Mouse (Mus musculus) kidney, adult 11 months (tissue): Measurements from ENCODE around the gene Rbms2.
"Not testable (repeated sequence)": the region's sequence is repeated elsewhere in the genome, so short reads cannot be mapped to it uniquely, and the experiment has no call there.

Experiments
- DNase-seq: peaks from one replicate; pipeline ENCODE4 v3.0.0; 2022

Rbms2 gene

DNA sequence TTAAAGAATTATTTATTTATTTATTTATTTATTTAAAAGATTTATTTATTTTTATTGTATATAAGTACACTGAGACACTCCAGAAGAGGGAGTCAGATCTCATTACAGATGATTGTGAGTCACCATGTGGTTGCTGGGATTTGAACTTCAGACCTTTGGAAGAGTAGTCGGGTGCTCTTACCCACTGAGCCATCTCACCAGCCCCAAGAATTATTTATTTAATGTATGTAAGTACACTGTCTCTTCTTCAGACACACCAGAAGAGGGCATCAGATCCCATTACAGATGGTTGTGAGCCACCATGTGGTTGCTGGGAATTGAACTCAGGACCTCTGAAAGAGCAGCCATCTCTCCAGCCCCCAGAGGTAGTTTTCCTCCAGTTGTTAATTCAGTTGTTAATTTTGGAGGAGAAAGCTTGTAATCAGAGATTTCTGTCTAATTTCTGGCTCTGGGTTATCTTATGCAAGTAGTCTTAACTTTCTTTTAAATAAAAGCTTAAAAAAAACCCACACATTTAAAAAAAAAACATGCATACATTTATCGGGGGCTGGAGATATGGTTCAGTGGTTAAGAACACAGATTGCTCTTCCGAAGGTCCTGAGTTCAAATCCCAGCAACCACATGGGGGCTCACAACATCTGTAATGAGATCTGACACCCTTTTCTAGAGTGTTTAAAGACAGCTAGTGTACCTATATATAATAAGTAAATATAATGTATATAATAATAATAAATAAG lies 12.1 kb upstream of the Rbms2 start:
- DNase-seq = not testable (repeated sequence)

DNA sequence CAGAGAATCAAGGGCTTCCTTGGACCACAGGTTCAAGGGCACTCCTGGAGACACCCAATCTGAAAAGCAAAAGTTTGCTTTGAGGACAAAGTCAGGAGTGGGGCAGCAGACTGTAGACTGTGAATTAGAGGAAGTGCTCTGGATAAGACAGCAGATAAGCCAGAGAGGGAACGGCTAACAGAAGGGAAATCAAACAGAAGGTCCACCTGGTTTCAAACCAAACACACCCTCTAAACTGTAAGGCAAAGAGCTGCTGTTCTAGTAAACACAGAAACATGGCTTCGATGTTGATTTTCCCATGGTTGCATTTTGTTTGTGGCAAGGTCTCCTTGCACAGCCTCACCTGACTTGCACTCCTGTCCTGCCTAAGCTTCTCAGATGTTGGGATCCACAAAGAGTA lies 11.4 kb upstream of the Rbms2 start:
- no peak for DNase-seq

DNA sequence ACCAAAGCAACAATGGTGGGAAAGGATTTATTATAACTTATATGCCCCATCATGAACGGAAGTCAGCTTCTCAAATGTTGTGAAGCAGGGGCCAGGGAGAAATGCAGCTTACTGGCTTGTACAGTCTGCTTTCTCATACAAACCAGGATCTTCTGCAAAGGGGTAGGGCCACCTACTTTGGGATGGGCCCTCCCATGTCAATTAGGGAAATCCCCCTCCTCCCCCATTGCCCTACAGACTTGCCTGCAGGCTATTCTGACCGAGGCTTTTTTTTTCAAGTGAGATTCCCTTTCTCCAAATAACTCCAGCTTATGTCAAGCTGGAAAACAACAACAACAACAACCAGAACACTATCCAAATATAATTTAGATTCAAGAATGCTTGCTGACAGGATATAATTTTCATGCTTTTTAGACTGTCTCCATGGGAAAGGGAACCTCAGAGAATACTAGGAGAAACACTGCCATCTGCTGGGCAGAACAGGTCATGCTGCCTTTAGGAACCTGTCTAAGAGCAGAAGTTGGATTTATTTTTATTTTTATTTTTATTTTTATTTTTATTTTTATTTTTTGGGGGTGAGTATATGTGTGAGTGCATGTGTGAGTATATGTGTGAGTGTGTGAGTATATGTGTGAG lies 8.3 kb upstream of the Rbms2 start:
- DNase-seq = peak; percentile 52

DNA sequence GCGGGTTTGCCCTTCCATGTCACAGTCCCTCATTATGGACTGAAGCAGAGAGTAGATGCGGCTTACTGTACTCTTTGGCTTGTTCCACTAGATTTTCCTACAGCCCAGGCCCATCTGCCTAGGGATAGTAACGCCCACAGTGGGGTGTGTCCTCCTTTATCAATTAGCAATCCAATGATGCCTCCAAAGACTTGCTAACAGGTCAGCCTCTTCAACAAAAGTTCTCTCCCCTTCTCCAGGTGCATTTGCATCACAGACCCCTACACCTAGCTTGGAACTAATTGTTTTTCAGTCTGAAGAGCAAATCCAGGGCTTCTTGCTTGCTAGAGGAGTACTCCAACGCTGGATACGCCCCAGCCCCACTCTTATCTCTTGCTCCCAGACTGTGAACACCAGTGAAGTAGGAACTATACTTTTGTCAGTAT lies 7.1 kb upstream of the Rbms2 start:
- no peak for DNase-seq

DNA sequence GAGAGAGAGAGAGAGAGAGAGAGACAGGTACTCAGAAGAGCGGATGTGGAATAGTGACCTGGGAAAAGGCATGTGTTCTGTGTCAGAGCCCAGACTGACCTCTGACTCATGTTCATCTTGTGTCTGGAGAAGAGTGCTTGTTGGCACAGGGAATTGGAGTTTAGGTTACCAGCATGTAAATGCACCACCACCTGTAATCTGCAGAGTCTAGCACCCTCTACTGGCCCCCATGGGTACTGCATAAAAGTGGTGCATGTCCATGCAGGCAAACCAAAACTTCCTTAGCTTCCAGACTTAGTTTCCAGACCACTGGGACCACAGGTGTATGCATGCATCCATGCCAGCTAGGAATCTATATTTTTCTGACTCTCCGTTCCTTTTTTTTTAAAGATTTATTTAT lies 5.9 kb upstream of the Rbms2 start:
- DNase-seq = peak; percentile 66

DNA sequence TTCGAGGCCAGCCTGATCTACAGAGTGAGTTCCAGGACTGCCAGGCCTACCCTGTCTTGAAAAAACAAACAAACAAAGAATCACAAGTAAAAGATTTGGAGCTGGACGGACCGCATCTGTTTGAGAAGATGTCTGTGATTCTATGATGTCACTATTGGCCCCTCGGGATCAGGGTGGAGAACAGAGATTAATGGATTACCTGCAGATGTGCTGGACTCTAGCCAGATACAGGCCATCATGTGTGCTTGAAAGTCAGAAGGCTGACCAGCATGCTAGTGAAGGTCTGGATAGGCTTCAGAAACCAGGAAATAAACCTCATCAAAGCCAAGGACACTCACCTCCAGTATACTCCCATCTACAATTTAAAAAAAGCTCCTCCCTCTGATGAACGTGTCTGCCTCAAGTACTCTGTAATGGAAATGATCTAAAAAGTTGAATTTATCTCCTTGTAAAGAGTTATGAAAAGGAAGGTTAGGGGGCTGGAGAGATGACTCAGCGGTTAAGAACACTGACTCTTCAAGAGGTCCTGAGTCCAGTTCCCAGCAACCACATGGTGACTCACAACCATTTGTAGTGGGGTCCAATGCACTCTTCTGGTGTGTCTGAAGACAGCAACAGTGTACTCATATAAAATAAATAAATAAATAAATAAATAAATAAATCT lies 5.3 kb upstream of the Rbms2 start:
- DNase-seq = no peak

DNA sequence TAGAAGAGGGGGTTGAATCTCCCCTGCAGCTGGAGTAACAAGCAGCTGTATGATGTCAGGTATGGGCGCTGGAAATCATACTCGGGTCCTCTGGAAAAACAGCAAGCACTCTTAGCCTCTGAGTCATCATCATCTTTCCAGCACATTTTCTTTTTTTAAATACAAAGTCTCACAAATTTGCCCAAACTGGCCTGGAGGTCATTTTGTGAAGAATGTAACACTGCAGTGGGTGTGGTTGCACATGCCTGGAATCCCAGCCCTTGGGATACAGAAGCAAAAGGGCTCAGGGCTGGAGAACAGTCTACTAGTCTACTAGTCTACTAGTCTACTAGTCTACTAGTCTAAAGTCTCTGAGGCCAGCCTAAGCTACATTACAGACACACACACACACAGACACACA lies 4.2 kb upstream of the Rbms2 start:
- DNase-seq = no peak

DNA sequence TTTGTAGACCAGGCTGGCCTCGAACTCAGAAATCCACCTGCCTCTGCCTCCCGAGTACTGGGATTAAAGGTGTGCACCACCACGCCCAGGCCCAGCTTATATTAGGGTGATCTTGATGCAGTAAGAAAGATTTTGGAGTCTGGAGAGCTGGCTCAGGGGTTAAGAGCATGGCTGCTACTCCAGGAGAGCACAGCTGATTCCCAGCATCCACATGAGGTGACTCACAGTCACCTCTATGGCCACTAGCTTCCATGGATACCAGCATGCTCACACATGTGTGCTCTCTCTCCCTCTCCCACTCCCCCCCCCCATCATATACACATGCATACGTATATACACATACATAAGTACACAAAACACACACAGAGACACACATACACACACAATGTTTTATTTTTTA lies 2.8 kb downstream of the Rbms2 start:
- DNase-seq = no peak

DNA sequence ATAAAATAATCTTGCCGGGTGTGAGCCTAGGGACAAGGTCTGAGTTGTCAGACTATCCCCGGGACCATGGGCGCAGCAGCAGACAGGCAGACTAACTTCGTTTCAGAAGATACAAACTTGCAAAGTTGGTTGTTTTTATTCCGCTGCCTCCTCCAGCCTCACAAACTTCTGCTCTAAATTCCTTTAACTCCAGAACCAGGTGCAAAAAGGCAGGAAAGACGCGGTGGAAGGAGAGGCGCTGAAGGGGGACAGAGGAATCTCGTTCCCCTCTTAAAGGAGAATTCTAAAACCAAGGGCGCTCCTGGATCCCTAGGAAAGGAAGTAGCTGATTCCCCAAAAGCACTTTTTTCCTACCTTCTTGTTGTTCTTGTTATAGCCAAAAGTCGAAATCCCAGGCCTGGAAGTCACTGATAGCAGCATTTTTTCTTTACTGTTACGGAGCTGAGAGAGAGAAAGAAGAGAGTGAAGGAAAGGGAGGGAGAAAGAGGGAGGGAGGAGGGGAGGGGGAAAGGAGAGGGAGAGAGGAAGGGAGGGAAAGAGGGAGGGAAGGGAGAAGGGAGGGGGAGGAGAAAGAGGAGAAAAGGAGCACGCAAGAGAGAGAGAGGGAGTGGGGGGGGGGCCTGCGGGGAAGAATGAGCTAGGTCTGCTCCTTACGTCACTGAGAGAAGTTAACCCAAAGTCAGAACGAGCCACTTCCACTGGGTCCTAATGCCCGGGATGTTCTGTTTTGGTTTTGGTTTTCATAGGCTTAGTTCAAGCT lies 3.9 kb downstream of the Rbms2 start:
- peak; percentile 62 for DNase-seq

DNA sequence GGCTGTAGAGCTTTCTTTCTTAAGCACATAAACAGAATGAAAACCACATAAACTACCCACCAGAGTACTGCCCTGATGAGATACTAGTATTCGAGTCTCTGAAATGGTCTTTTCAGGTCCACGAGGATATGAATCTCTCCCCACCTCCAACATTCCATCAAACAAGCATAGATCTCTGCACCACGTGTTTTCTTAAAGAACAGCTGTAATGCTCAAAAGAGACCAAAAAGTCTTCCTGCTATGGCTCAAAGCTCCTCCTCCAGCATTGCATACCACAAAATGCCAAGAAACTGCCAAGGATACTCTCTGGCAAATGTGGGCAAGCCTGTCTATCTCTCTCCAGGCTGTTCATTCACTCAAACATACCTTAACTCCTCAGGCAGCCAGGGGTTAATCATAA lies 4.8 kb downstream of the Rbms2 start:
- no peak for DNase-seq

DNA sequence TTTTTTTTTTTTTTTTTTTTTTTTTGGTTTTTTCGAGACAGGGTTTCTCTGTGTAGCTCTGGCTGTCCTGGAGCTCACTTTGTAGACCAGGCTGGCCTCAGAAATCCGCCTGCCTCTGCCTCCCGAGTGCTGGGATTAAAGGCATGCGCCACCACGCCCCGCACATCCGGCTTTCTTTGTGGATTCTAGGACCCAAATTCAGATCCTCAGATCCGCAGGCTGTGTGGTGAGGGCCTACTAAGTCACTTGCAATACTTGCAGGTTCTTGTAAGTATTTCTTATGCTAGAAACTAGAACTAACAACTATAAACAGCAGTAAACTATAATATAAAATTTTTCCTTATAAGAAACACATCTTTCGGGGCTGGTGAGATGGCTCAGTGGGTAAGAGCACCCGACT lies 8.7 kb downstream of the Rbms2 start:
- not testable (repeated sequence) for DNase-seq

DNA sequence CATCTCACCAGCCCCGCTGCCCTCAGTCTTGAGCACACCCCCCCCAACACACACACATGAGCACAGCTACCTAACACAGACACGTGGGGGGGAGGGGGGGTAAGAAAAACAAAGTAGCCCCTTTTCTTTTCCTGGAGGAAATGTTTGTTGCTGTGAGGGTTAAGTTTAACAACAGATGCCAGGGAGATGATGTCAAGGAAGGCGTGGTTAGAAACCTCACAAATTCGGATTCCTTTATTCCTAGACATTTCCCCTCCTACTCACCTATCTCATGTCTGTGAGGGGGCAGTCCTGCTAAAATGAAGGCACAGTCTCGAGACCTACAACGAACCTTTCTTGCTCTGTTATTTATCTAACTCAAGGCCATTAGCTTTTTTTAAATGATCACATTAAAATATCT lies 13.0 kb downstream of the Rbms2 start:
- no peak for DNase-seq

DNA sequence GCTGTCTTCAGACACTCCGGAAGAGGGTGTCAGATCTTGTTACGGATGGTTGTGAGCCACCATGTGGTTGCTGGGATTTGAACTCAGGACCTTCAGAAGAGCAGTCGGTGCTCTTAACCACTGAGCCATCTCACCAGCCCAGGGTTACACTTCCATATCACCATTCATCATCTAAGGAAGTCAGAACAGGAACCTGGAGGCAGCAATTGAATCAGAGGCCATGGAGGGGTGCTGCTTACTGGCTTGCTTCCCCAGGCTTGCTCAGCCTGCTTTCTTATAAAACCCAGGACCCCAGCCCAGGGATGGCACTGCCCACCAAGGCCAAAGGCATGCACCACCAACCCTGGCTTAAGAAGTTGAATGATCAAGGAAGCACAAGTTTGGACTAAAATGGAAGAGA lies 14.4 kb downstream of the Rbms2 start:
- not testable (repeated sequence) for DNase-seq

DNA sequence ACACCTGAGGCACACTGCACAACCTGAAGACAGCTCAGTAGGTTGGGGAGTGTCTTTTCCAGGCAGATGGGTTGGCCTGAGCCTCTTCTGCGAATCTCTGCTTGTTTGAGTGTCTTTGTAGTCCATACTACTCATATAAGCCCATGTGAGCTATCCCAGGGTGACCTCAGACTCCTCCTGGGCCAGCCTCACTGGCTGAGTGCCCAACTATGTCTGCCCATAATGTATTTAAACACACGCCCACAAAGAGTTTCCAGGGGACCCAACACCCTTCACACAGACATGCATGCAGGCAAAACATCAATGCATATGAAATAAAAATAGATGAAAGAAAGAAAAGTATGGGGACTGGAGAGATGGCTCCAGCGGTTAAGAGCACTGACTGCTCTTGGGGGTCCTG lies 26.1 kb downstream of the Rbms2 start:
- DNase-seq = no peak

DNA sequence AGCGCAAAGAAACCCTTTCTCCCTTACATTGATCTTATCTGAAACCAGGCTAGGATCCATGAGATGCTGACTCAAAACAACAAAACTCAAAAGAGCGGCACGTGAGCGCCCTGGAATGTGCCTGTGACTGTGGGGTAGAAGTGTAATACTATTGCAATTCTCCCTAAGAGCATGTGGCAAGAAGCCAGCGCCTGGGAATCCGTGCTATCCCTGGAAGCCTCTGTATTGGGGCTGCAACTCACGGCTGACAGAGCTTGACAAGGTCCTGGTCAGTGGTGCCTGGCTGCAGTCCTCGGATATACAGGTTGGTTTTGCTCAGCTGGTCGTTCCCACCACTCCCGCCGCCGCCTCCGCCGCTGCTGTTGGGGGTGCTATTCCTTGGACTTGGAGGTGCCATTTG lies 29.2 kb downstream of the Rbms2 start:
- DNase-seq = peak; percentile 70

DNA sequence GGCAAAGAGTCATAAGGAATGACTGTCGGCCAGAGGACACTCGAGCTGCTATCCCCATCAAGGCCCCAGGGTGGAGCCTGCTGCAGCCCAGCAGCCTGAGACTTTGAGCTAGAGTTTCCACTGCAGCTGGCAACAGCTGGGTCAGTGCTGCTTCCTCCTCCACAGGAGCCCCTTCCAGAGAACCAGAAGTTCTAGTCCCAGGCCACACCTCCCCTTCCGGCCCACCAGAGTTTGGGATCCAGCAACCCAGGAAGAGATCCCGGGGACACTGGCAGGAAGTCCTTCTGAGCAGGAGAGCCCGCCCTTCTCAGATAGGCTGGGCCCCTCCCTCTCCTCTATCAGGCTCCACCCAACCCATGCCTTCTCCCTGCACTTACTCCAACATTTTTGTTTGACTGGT lies 30.5 kb downstream of the Rbms2 start:
- peak; percentile 89 for DNase-seq

DNA sequence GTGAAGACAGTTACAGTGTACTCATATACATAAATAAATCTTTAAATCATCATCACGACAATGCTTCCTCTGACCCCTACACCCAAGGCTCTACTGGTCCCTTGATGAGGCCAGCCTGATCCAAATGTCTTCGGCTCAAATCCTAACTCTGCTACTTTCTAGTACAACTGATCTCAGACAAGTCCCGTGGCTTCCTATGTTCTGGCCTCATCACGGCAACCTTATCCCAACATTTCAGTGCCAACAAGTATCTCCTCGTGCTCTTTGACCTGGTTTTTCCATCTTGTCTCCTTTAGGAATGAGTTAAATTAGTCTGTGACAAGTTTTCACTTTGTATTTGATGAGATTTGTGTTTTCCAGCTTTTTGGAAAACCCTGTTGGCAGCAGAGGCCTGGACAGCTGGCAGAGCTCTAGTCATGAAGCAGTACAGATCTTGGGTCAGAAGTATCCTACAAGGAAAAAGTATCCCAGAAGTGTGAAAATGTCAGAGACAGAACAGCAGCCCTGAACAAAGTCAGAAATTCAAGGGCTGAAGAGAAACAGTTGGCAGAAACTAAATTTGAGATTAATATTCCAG lies 31.2 kb downstream of the Rbms2 start:
- DNase-seq = no peak

DNA sequence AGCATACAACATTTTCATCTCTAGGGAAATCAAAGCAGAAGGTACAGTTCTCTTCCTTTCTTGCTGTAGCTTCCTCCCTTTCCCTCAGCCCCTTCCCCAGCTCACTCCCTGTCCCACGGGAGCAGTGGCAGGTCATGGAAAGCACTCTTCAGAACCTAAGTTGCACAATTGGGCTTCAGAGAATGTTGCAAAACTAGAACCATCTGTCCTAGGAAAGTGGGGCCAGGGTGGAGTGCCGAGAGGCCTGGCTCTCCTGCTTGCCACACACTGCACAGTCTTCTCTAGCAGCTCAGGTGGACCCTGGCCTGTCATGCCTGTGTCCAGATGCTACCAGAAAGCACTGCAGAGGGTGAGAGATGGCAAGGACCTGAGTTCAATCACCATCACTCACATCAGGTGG lies 35.1 kb downstream of the Rbms2 start:
- DNase-seq = no peak

DNA sequence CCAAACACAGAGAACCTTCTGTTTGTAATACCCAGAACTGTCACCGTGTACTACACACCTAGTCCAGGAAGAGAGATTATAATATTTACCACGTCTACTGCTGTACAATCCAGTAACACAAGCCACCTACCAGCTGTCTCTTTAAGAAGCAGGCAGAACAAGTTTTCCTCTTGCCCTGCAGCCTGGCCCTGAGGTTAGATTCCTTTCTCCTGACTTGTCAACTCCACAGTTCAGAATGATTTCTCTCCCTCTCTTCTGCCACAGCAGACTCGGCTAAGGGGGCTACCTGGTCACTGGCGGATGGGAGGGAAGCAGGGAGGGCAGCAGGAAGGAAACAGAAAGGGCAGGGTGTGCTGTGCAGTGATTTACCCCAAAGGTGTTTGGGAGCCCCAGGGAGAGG lies 36.4 kb downstream of the Rbms2 start:
- no peak for DNase-seq

DNA sequence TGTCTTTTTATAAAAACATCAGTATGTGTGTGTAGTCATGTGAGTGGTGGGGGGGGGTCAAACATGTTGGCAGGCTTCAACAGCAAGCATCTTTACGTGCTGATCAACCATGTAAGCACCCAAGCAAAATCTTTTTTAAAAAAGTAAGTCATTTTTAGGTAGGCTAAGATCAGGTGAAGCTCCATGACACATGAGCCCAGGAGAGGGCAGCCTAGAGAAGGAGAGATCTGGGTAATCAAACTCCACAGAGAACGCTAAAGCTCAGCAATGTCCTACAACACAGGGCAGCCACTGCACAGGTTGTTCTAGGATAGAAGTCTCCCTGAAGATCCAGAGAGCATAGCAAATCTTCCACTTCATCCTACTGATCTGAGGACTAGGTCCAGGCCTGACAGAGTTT lies 37.9 kb downstream of the Rbms2 start:
- no peak for DNase-seq

DNA sequence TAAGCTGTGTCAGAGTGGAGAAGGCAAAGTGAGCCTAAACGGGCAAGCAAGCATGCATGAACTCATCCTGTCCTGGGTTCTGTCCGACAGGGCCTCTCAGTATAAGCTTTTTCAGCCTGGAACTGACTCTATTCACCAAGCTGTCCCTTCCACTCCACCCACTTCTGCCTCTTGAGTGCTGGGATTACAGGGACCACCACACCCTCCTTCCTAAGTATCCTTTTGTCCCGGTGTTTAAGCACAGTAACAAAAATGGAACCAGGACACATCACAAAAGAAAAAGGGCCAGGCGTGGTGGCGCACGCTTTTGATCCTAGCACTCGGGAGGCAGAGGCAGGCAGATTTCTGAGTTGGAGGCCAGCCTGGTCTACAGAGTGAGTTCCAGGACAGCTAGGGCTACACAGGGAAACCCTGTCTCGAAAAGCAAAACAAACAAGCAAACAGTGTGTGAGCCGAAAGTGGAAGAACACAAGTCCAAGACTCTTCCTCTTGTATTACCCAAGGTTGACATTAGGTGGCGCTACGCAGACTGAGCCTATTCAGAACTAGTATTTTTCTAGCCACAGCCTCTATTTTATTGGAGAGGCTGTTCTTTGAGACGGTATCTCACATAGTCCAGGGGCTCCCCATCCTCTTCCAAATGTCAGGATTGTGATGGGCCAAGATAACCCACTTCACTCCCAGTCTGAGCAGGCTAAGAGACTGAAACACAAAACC lies 39.7 kb downstream of the Rbms2 start:
- no peak for DNase-seq

DNA sequence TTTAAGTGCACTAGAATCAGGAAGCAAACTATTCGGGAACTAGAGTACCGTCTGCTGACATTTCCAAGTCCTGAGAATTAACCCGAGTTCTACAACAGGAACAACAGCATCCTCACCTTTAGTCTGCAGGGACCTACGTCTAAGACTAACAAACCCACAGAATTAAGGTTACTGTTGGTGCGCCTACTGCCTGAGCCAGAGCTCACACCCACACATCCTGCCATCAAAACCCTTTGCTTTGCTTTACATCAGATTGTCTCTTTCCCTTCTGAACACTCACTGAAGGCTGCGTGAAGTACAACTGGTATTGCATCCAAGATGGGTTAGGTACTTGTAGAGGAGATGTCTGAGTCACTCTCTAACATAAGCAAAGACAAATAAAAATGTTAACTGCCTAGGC lies 44.7 kb downstream of the Rbms2 start:
- DNase-seq = no peak
